Mouse (Mus musculus): ENCODE measurements around the gene Gngt2.

DNA sequence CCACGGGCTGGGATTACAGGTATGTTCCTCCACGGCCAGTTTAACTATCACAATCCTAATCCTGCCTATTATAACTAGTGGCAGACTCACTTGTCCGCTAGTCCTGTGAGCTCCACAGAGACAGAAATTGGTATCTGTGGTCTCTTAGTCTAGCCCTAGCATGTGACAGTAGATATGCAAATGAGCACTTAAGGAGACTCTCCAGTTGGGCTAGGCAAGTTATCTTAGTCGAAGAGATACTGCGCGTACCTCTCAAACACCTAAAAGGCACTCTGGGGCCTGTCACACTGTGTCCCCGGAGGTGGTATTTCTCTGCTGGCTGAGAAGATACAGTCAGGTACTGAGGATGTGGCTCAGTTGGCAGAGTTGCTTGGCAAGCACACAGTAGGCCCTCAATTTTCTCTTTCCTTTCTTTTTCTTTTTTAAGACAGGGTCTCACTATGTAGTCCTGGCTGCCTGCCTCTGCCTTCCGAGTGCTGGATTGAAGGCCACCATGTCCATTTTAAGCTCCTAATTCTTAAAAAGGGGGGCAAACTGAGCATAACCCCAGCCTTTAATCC, 44.0 kb upstream of the Gngt2 start:
- no peak for TF ChIP-seq POLR2A (IDR thresholded peaks at IDR 0.05; ENCODE audit: insufficient read depth, low read depth, low read length)
- no peak for TF ChIP-seq CTCF (IDR thresholded peaks at IDR 0.05)
